Mouse (Mus musculus): ENCODE measurements around the gene Nup85.
"Not testable (repeated sequence)": the region's sequence is repeated elsewhere in the genome, so short reads cannot be mapped to it uniquely, and the experiment has no call there.

Nup85 gene

GRCm38 (mm10) chr11:115564064-115564809 lies at the start of gene Nup85:
Nup85 (plus strand) TSS chr11:115564434.
- peak; percentile 97 for DNase-seq

GRCm38 (mm10) chr11:115515021-115515420 lies 49.2 kb upstream of the Nup85 start:
- DNase-seq, result no peak

- no peak for DNase-seq
These were observed 47.3 kb upstream of the Nup85 start for GRCm38 (mm10) chr11:115516942-115517341.

- DNase-seq, result no peak
These were observed 45.5 kb upstream of the Nup85 start for GRCm38 (mm10) chr11:115518693-115519092.

GRCm38 (mm10) chr11:115519581-115519980 lies 44.7 kb upstream of the Nup85 start:
- DNase-seq, result no peak

GRCm38 (mm10) chr11:115520218-115520617 lies 44.0 kb upstream of the Nup85 start:
- DNase-seq, result no peak

GRCm38 (mm10) chr11:115521080-115521479 lies 43.2 kb upstream of the Nup85 start:
- DNase-seq, result no peak

GRCm38 (mm10) chr11:115522238-115522637 lies 42.0 kb upstream of the Nup85 start:
- no peak for DNase-seq

GRCm38 (mm10) chr11:115522703-115523102 lies 41.5 kb upstream of the Nup85 start:
- DNase-seq, result no peak

GRCm38 (mm10) chr11:115526446-115526845 lies 37.8 kb upstream of the Nup85 start:
- DNase-seq, result not testable (repeated sequence)

- DNase-seq, result no peak
These were observed 29.4 kb upstream of the Nup85 start for GRCm38 (mm10) chr11:115534759-115535371.

- DNase-seq, result peak; percentile 49
These were observed 28.7 kb upstream of the Nup85 start for GRCm38 (mm10) chr11:115535401-115536037.

GRCm38 (mm10) chr11:115536038-115536681 lies 28.1 kb upstream of the Nup85 start, which contains the start of gene Sumo2:
Sumo2 (minus strand) TSS chr11:115536276.
- peak; percentile 98 for DNase-seq

GRCm38 (mm10) chr11:115536856-115537568 lies 27.2 kb upstream of the Nup85 start:
- DNase-seq, result peak; percentile 49

GRCm38 (mm10) chr11:115538045-115538444 lies 26.2 kb upstream of the Nup85 start:
- DNase-seq, result no peak

GRCm38 (mm10) chr11:115543571-115543970 lies 20.7 kb upstream of the Nup85 start:
- DNase-seq, result no peak

- DNase-seq, result no peak
These were observed 11.5 kb upstream of the Nup85 start for GRCm38 (mm10) chr11:115552783-115553182.

GRCm38 (mm10) chr11:115555717-115556116 lies 8.5 kb upstream of the Nup85 start:
- DNase-seq, result no peak

GRCm38 (mm10) chr11:115563406-115563805 lies 828 bp upstream of the Nup85 start:
- DNase-seq, result no peak

- no peak for DNase-seq
These were observed 727 bp downstream of the Nup85 start for GRCm38 (mm10) chr11:115564961-115565360.

GRCm38 (mm10) chr11:115579080-115579479 lies 14.8 kb downstream of the Nup85 start:
- DNase-seq, result no peak

GRCm38 (mm10) chr11:115582913-115583606 lies 18.8 kb downstream of the Nup85 start:
- DNase-seq, result no peak
